Mouse (Mus musculus): ENCODE measurements around the gene Npy. TPM values are rescaled to one million over a fixed set of nuclear protein-coding genes. Genes with fewer than 3 reads are reported as not detected.

Npy gene
- polyA plus RNA-seq (2012; rRNA removed): 0.09 and 0.47 TPM in 2 replicates
- 0.25 TPM in 1 of 2 replicates, not detected in the other for polyA plus RNA-seq (2014; fragmentation: Nextera tagmentation; extraction: Ambion mirVana)

GRCm38 (mm10) chr6:49821961-49822870 is at the start of gene Npy:
Gene Npy (plus strand): TSS chr6:49822710.
- no peak within 1 kb of the TSS for H3K27ac ChIP-seq
- no peak for DNase-seq (ENCODE audit: low read depth in 3 of 3, low spot score in 3 of 3)
- peak within 1 kb of the TSS; percentile 4 to 33; a peak in 3 of 4 replicates for H3K4me3 ChIP-seq (ENCODE audit: insufficient read depth in 1 of 2, low read depth in 2 of 2, low read length in 2 of 2)
- H3K4me2 ChIP-seq (ENCODE audit: low read depth): peak within 1 kb of the TSS; percentile 42
- 1% methylated on average over 66 of the region's 66 CpGs for WGBS (ENCODE audit: insufficient replicate concordance)
- H3K4me1 ChIP-seq (replicated peaks; ENCODE audit: control insufficient read depth in 2 of 2, insufficient read depth in 2 of 2, low read length in 1 of 2): no peaks in the 10 kb centered on the region
- no peak within 1 kb of the TSS for H3K9ac ChIP-seq (replicated peaks)
- peaks cover 41% of the 10 kb centered on the region for H3K27me3 ChIP-seq (ENCODE audit: control insufficient read depth, insufficient read depth, low read length)
- no peaks in the 10 kb centered on the region for H3K9me3 ChIP-seq (ENCODE audit: control insufficient read depth, low read length)
- no peaks in the 10 kb centered on the region for H3K36me3 ChIP-seq (replicated peaks; ENCODE audit: control insufficient read depth, insufficient read depth, low read depth)
- no peak for ATAC-seq (ENCODE audit: insufficient read depth)
- TF ChIP-seq EP300 (IDR thresholded peaks at IDR 0.05; ENCODE audit: low read depth) (no peak), CTCF (IDR thresholded peaks at IDR 0.05; ENCODE audit: low read depth) (no peak)

GRCm38 (mm10) chr6:49775006-49775405 is 47.5 kb upstream of the Npy start:
- 56% methylated on average over 8 of the region's 8 CpGs for WGBS (ENCODE audit: insufficient replicate concordance)
- Histone ChIP-seq H3K4me1 (replicated peaks; ENCODE audit: control insufficient read depth in 2 of 2, insufficient read depth in 2 of 2, low read length in 1 of 2) (no peaks in the 10 kb centered on the region), H3K27ac (no peak overlapping the region), H3K9ac (replicated peaks) (no peak overlapping the region), H3K36me3 (replicated peaks; ENCODE audit: control insufficient read depth, insufficient read depth, low read depth) (no peaks in the 10 kb centered on the region), H3K9me3 (ENCODE audit: control insufficient read depth, low read length) (no peaks in the 10 kb centered on the region), H3K4me3 (ENCODE audit: insufficient read depth in 1 of 2, low read depth in 2 of 2, low read length in 2 of 2) (no peak overlapping the region), H3K27me3 (ENCODE audit: control insufficient read depth, insufficient read depth, low read length) (no peaks in the 10 kb centered on the region), H3K4me2 (ENCODE audit: low read depth) (no peak overlapping the region)
- ATAC-seq (ENCODE audit: insufficient read depth): no peak
- no peak for TF ChIP-seq CTCF (IDR thresholded peaks at IDR 0.05; ENCODE audit: low read depth)
- no peak for TF ChIP-seq EP300 (IDR thresholded peaks at IDR 0.05; ENCODE audit: low read depth)
- no peak for DNase-seq (ENCODE audit: low read depth in 3 of 3, low spot score in 3 of 3)

DNA sequence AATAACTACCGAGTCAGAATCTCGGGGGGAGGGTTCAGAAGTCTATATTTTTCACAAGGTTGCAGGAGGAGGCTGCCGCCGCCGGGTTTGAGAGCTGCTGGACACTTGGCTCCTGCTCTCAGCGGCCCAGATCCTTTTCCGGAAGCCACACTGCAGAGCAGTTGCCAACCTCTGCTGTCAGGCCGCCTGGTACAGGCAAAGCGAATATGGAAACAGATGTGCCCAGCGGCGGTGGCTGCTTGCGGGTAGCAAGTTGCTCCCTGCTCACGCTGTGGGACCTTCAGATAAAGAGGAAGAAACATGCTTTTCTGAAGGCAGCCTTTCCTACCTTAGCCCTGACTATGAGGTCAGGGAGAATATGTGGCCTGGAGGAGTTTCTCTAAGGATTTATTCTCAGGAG is 44.4 kb upstream of the Npy start:
- no peaks in the 10 kb centered on the region for H3K4me1 ChIP-seq (replicated peaks; ENCODE audit: control insufficient read depth in 2 of 2, insufficient read depth in 2 of 2, low read length in 1 of 2)
- TF ChIP-seq CTCF (IDR thresholded peaks at IDR 0.05; ENCODE audit: low read depth) (no peak), EP300 (IDR thresholded peaks at IDR 0.05; ENCODE audit: low read depth) (no peak)
- no peak overlapping the region for H3K27ac ChIP-seq
- no peaks in the 10 kb centered on the region for H3K36me3 ChIP-seq (replicated peaks; ENCODE audit: control insufficient read depth, insufficient read depth, low read depth)
- H3K4me3 ChIP-seq (ENCODE audit: insufficient read depth in 1 of 2, low read depth in 2 of 2, low read length in 2 of 2): no peak overlapping the region
- no peaks in the 10 kb centered on the region for H3K27me3 ChIP-seq (ENCODE audit: control insufficient read depth, insufficient read depth, low read length)
- no peak for DNase-seq (ENCODE audit: low read depth in 3 of 3, low spot score in 3 of 3)
- H3K9ac ChIP-seq (replicated peaks): no peak overlapping the region
- no peak for ATAC-seq (ENCODE audit: insufficient read depth)
- no peak overlapping the region for H3K4me2 ChIP-seq (ENCODE audit: low read depth)
- 40% methylated on average over 13 of the region's 13 CpGs for WGBS (ENCODE audit: insufficient replicate concordance)
- no peaks in the 10 kb centered on the region for H3K9me3 ChIP-seq (ENCODE audit: control insufficient read depth, low read length)

- ATAC-seq (ENCODE audit: insufficient read depth) (no peak), DNase-seq (ENCODE audit: low read depth in 3 of 3, low spot score in 3 of 3) (no peak)
- H3K9me3 ChIP-seq (ENCODE audit: control insufficient read depth, low read length): no peaks in the 10 kb centered on the region
- H3K27ac ChIP-seq: no peak overlapping the region
- H3K36me3 ChIP-seq (replicated peaks; ENCODE audit: control insufficient read depth, insufficient read depth, low read depth): no peaks in the 10 kb centered on the region
- no peak overlapping the region for H3K4me2 ChIP-seq (ENCODE audit: low read depth)
- no peak overlapping the region for H3K4me3 ChIP-seq (ENCODE audit: insufficient read depth in 1 of 2, low read depth in 2 of 2, low read length in 2 of 2)
- no peak for TF ChIP-seq EP300 (IDR thresholded peaks at IDR 0.05; ENCODE audit: low read depth)
- TF ChIP-seq CTCF (IDR thresholded peaks at IDR 0.05; ENCODE audit: low read depth): no peak
- H3K9ac ChIP-seq (replicated peaks): no peak overlapping the region
- no peaks in the 10 kb centered on the region for H3K4me1 ChIP-seq (replicated peaks; ENCODE audit: control insufficient read depth in 2 of 2, insufficient read depth in 2 of 2, low read length in 1 of 2)
- 75% methylated on average over 9 of the region's 9 CpGs for WGBS (ENCODE audit: insufficient replicate concordance)
- H3K27me3 ChIP-seq (ENCODE audit: control insufficient read depth, insufficient read depth, low read length): no peaks in the 10 kb centered on the region
These were observed 43.8 kb upstream of the Npy start for GRCm38 (mm10) chr6:49778729-49779128.

GRCm38 (mm10) chr6:49779606-49780005 is 42.9 kb upstream of the Npy start:
- Histone ChIP-seq H3K9ac (replicated peaks) (no peak overlapping the region), H3K4me2 (ENCODE audit: low read depth) (no peak overlapping the region), H3K36me3 (replicated peaks; ENCODE audit: control insufficient read depth, insufficient read depth, low read depth) (no peaks in the 10 kb centered on the region), H3K27me3 (ENCODE audit: control insufficient read depth, insufficient read depth, low read length) (no peaks in the 10 kb centered on the region), H3K4me3 (ENCODE audit: insufficient read depth in 1 of 2, low read depth in 2 of 2, low read length in 2 of 2) (no peak overlapping the region), H3K27ac (no peak overlapping the region), H3K4me1 (replicated peaks; ENCODE audit: control insufficient read depth in 2 of 2, insufficient read depth in 2 of 2, low read length in 1 of 2) (no peaks in the 10 kb centered on the region), H3K9me3 (ENCODE audit: control insufficient read depth, low read length) (no peaks in the 10 kb centered on the region)
- TF ChIP-seq CTCF (IDR thresholded peaks at IDR 0.05; ENCODE audit: low read depth) (no peak), EP300 (IDR thresholded peaks at IDR 0.05; ENCODE audit: low read depth) (no peak)
- no peak for ATAC-seq (ENCODE audit: insufficient read depth)
- DNase-seq (ENCODE audit: low read depth in 3 of 3, low spot score in 3 of 3): no peak
- WGBS (ENCODE audit: insufficient replicate concordance): 33% methylated on average over 7 of the region's 7 CpGs

All from liver, embryonic 14.5 days (tissue).